Mouse (Mus musculus) heart, postnatal 0 days (tissue): ENCODE measurements around the gene Exph5. TPM values are rescaled to one million over a fixed set of nuclear protein-coding genes. Genes with fewer than 3 reads are reported as not detected.

Source experiments
- ATAC-seq: fragments of 200-750 bp; cut with Nextera tagmentation; 2 replicates; pipeline ENCODE4 v1.8.0; 2017; ENCODE audit warnings: low read depth, moderate number of reproducible peaks, moderate library complexity; ENCODE audit not compliant: insufficient read depth
- DNase-seq: peaks from one replicate; pipeline ENCODE4 v3.0.0-alpha.2; 2016; ENCODE audit warnings: low spot score
- H3K27ac ChIP-seq: fragments of 300-500 bp; sonication (generic); 2 replicates; pipeline ENCODE4 v1.5.1; 2014; ENCODE audit warnings: low read depth, mild to moderate bottlenecking
- H3K27me3 ChIP-seq: fragments of 300-500 bp; sonication (generic); 2 replicates; pipeline ENCODE4 v1.6.1; 2014; ENCODE audit warnings: low read length, mixed read lengths; ENCODE audit not compliant: control insufficient read depth, insufficient read depth
- H3K36me3 ChIP-seq: fragments of 300-500 bp; sonication (generic); replicated peaks from 2 replicates; pipeline ENCODE4 v1.6.1; 2014; ENCODE audit warnings: low read length, mixed read lengths; ENCODE audit not compliant: control insufficient read depth, insufficient read depth
- H3K4me1 ChIP-seq: fragments of 300-500 bp; sonication (generic); 2 replicates; pipeline ENCODE4 v1.6.1; 2014; ENCODE audit warnings: antibody characterized with exemption; ENCODE audit not compliant: control insufficient read depth, insufficient read depth
- H3K4me2 ChIP-seq: fragments of 300-500 bp; sonication (generic); 2 replicates; pipeline ENCODE4 v1.6.1; 2014; ENCODE audit warnings: low read depth, mild to moderate bottlenecking, low read length, moderate library complexity
- H3K4me3 ChIP-seq: fragments of 300-500 bp; sonication (generic); 2 replicates; pipeline ENCODE4 v1.5.1; 2014; ENCODE audit warnings: low read depth, low read length
- H3K9ac ChIP-seq: fragments of 300-500 bp; sonication (generic); replicated peaks from 2 replicates; pipeline ENCODE4 v1.6.1; 2014; ENCODE audit warnings: low read depth, low read length, mixed read lengths
- H3K9me3 ChIP-seq: fragments of 300-500 bp; sonication (generic); replicated peaks from 2 replicates; pipeline ENCODE4 v1.6.1; 2016; ENCODE audit warnings: low read length; ENCODE audit not compliant: control insufficient read depth
- CTCF ChIP-seq: IDR thresholded peaks from 2 replicates; pipeline ENCODE4 v1.5.1; 2016; ENCODE audit warnings: antibody characterized with exemption, control low read depth, low read depth
- EP300 ChIP-seq: IDR thresholded peaks from 2 replicates; pipeline ENCODE4 v1.6.1; 2016; ENCODE audit warnings: antibody characterized with exemption, low read depth
- WGBS: fragments of 180-500 bp; shearing (Covaris S2); extraction: QIAGEN DNeasy Blood & Tissue Kit; methylation state at CpG from one replicate; pipeline ENCODE4 v1.1.7; 2014; 5-methylcytosine and 5-hydroxymethylcytosine counted together
- polyA plus RNA-seq: library from polyadenylated mRNA; unstranded; fragments of >200 nt; fragmentation: Nextera tagmentation; extraction: Ambion mirVana; gene quantifications from 2 replicates; pipeline ENCODE4 v1.2.1, GENCODE M21; 2015
- total RNA-seq: library from RNA; depleted of rRNA; stranded (reverse); fragments of >200 nt; gene quantifications from 2 replicates; pipeline ENCODE4 v1.2.3, GENCODE M21; 2014; ENCODE audit warnings: low replicate concordance

Exph5 gene
- total and polyA plus RNA-seq, 2 experiments from 2014 or later: 0.07 to 0.57 TPM

DNA sequence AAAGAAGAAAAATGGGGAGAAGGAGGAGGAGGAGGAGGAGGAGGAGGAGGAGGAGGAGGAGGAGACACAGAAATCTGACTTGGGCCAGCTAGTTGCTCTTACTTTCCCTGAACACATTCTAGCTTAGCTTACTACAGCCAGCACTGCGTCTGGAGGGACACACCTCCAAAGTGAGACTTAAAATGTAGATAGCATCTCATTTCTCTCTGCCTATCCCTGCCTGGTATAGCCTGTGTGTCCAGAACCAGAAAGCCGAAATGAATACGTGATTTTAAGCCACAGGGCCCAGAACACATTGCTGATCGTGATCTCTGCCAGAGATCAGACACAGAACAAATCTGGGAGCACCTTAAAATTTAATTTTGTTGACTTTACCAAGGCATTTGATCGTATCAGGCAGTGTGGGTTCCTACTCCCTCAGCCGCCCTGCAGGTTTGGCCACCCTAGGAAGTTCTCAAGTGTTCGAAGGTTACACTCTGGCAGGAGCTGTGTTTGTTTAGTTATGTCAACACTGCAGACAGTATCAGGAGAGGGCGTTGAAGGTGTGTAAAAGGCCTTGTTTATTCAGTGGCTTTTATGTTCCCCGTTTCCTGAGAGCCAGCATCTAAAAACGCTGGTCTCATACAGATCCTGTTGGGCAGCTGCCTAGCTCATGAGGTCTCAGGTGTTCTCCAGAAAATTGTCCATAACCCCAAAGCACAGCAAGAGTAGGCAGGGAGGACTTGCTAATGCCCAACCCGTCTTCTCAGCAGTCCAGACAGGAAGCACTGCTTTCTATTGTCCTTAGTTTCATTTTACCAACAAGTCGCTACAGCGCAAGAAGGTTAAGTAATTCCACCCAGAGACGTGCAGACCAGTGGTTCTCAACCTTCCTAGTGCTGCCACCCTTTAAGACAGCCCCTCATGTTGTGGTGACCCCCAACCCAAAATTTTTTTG lies 55.0 kb downstream of the Exph5 start:
- DNase-seq (peak; percentile 16), ATAC-seq (no peak)
- Histone ChIP-seq H3K9ac (no peak overlapping the region), H3K27ac (no peak overlapping the region), H3K27me3 (no peaks in the 10 kb centered on the region), H3K4me1 (no peaks in the 10 kb centered on the region), H3K4me3 (peak overlapping the region; percentile 5; the same call in 1 of the 2 replicates), H3K36me3 (no peaks in the 10 kb centered on the region), H3K4me2 (peak overlapping the region; percentile 28; the same call in 1 of the 2 replicates), H3K9me3 (no peaks in the 10 kb centered on the region)
- TF ChIP-seq EP300: no peak
- TF ChIP-seq CTCF: no peak
- WGBS: 51% methylated on average over 14 of the region's 14 CpGs

DNA sequence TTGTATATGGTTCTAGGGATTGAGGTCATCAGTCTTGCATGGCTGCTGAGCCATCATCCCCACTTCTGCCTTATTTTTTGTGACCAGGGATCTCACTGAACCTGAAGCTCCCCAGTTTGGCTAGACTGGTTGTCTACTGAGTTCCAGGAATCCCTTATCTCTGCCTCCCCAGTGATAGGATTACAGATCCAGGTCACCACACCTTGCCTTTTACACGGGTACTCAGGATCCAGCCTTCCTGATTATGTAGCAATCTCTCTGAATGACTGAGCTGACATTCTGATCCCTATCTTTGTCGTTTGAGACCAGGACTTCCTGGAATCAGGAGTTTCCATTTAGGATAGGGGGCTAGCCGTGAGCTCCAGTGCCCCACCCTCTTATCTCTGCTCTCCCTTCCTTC lies 69.9 kb downstream of the Exph5 start:
- H3K4me2 ChIP-seq: no peak overlapping the region
- H3K27ac ChIP-seq: no peak overlapping the region
- no peaks in the 10 kb centered on the region for H3K36me3 ChIP-seq
- DNase-seq (no peak), ATAC-seq (no peak)
- no peak overlapping the region for H3K4me3 ChIP-seq
- no peaks in the 10 kb centered on the region for H3K4me1 ChIP-seq
- TF ChIP-seq CTCF: no peak
- no peak for TF ChIP-seq EP300
- 28% methylated on average over 3 of the region's 3 CpGs for WGBS
- no peaks in the 10 kb centered on the region for H3K9me3 ChIP-seq
- H3K9ac ChIP-seq: no peak overlapping the region
- H3K27me3 ChIP-seq: no peaks in the 10 kb centered on the region

DNA sequence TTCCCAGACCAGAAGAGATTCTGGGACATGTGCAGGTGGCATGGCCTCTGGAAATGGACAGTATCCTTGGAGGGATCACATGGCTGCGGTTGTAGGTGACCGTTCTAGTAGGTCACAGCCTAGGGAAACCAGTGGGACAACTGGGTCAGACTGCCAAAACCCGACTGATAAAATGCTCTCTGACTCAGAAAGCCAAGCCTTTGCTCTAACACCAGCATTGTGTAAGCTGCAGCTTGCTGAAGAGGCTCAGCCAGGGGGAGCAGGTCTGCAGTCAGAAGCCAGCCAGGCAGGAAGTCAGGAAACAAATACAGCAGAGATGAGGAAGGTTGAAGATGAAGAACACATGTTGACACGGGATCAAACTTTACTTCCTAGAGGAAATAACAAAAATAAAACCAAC lies 74.4 kb downstream of the Exph5 start:
- peak; percentile 44 for ATAC-seq
- Histone ChIP-seq H3K4me2 (no peak overlapping the region), H3K27me3 (no peaks in the 10 kb centered on the region), H3K4me1 (no peaks in the 10 kb centered on the region), H3K27ac (peak overlapping the region; percentile 26; the same call in 1 of the 2 replicates), H3K9ac (no peak overlapping the region), H3K36me3 (no peaks in the 10 kb centered on the region), H3K4me3 (no peak overlapping the region), H3K9me3 (no peaks in the 10 kb centered on the region)
- no peak for TF ChIP-seq EP300
- peak; percentile 37; the same call in 1 of the 2 replicates for TF ChIP-seq CTCF
- DNase-seq: peak; percentile 53
- WGBS: 31% methylated on average over 4 of the region's 4 CpGs

DNA sequence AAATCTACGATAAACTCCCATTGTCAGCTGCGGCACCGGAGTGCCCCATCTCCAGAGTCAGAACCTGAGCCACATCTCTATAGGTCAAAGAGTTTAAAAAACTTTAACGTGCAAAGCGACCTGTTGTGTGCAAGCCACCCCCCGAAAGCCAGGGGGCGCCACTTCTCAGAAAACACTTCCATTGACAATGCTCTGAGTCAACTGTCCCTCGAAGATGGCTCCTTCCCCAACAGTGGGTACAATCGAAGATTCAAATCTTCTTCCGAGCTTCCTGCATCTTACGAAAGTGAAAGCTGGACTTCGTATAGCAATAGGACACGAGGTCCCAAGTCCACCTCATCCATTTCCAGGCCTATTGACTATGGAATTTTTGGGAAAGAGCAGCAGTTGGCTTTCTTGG lies 75.3 kb downstream of the Exph5 start:
- Histone ChIP-seq H3K27me3 (no peaks in the 10 kb centered on the region), H3K9me3 (no peaks in the 10 kb centered on the region), H3K4me2 (no peak overlapping the region), H3K27ac (no peak overlapping the region), H3K4me1 (no peaks in the 10 kb centered on the region), H3K4me3 (no peak overlapping the region), H3K36me3 (no peaks in the 10 kb centered on the region), H3K9ac (no peak overlapping the region)
- ATAC-seq: no peak
- 84% methylated on average over 13 of the region's 13 CpGs for WGBS
- no peak for DNase-seq
- TF ChIP-seq EP300 (no peak), CTCF (peak; percentile 22; the same call in 1 of the 2 replicates)

DNA sequence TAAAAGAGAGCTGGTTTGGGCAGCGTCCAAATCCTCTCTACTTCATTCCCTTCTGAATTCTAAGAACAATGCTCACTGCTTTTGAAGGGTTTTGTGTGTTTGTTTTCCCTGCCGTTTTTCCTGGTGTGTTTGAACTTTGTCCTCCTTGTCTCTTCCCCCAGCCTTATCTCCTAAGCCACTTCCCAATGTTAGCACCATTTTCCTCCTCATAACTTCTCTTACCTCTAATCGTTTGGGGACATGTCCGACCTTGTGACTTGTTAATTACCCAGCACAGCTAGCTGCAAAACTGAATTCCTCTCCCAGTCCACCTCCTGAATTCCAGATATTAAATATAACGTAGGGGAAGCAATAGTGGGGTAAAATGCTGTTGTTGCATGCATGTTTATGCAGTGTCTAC lies 76.1 kb downstream of the Exph5 start:
- TF ChIP-seq EP300 (no peak), CTCF (no peak)
- no peaks in the 10 kb centered on the region for H3K27me3 ChIP-seq
- H3K9ac ChIP-seq: no peak overlapping the region
- H3K4me1 ChIP-seq: no peaks in the 10 kb centered on the region
- H3K36me3 ChIP-seq: no peaks in the 10 kb centered on the region
- H3K9me3 ChIP-seq: no peaks in the 10 kb centered on the region
- no peak overlapping the region for H3K27ac ChIP-seq
- 19% methylated on average over 5 of the region's 5 CpGs for WGBS
- ATAC-seq (no peak), DNase-seq (no peak)
- H3K4me3 ChIP-seq: no peak overlapping the region
- H3K4me2 ChIP-seq: no peak overlapping the region
